Mouse (Mus musculus) heart, embryonic 15.5 days (tissue): Measurements from ENCODE around the gene Plekhg2. TPM values are rescaled to one million over a fixed set of nuclear protein-coding genes. Genes with fewer than 3 reads are reported as not detected.

ENCODE experiments used
- ATAC-seq: fragments of 200-750 bp; cut with Nextera tagmentation; replicated peaks from 2 replicates; pipeline ENCODE4 v1.8.0; 2017; ENCODE audit warnings: low read depth, moderate TSS enrichment; ENCODE audit not compliant: insufficient number of reproducible peaks, insufficient read depth, low FRiP score
- H3K27ac ChIP-seq: fragments of 300-500 bp; sonication (generic); 2 replicates; pipeline ENCODE4 v1.5.1; 2015; ENCODE audit warnings: mild to moderate bottlenecking, inconsistent platforms
- H3K27me3 ChIP-seq: fragments of 300-500 bp; sonication (generic); 2 replicates; pipeline ENCODE4 v1.6.1; 2015; ENCODE audit warnings: inconsistent platforms
- H3K36me3 ChIP-seq: fragments of 300-500 bp; sonication (generic); 2 replicates; pipeline ENCODE4 v1.6.1; 2015; ENCODE audit warnings: mild to moderate bottlenecking, inconsistent platforms
- H3K4me1 ChIP-seq: fragments of 300-500 bp; sonication (generic); replicated peaks from 2 replicates; pipeline ENCODE4 v1.6.1; 2015; ENCODE audit warnings: inconsistent platforms
- H3K4me2 ChIP-seq: fragments of 300-500 bp; sonication (generic); 2 replicates; pipeline ENCODE4 v1.6.1; 2015; ENCODE audit warnings: inconsistent platforms, mild to moderate bottlenecking, moderate library complexity
- H3K4me3 ChIP-seq: fragments of 300-500 bp; sonication (generic); 2 replicates; pipeline ENCODE4 v1.5.1; 2015; ENCODE audit warnings: mild to moderate bottlenecking, inconsistent platforms
- H3K9ac ChIP-seq: fragments of 300-500 bp; sonication (generic); 2 replicates; pipeline ENCODE4 v1.6.1; 2015; ENCODE audit warnings: mild to moderate bottlenecking, inconsistent platforms
- H3K9me3 ChIP-seq: fragments of 300-500 bp; sonication (generic); replicated peaks from 2 replicates; pipeline ENCODE4 v1.6.1; 2016; ENCODE audit warnings: inconsistent platforms
- WGBS: fragments of 180-500 bp; shearing (Covaris S2); methylation state at CpG from one replicate; pipeline ENCODE4 v1.1.7; 2015; ENCODE audit warnings: mixed read lengths; 5-methylcytosine and 5-hydroxymethylcytosine counted together
- polyA plus RNA-seq: library from polyadenylated mRNA; unstranded; fragments of >200 nt; fragmentation: Nextera tagmentation; extraction: Ambion mirVana; gene quantifications from 2 replicates; pipeline ENCODE4 v1.2.1, GENCODE M21; 2015

The Plekhg2 gene
- polyA plus RNA-seq, 1 experiment from 2014 or later, result 34.3 TPM

DNA sequence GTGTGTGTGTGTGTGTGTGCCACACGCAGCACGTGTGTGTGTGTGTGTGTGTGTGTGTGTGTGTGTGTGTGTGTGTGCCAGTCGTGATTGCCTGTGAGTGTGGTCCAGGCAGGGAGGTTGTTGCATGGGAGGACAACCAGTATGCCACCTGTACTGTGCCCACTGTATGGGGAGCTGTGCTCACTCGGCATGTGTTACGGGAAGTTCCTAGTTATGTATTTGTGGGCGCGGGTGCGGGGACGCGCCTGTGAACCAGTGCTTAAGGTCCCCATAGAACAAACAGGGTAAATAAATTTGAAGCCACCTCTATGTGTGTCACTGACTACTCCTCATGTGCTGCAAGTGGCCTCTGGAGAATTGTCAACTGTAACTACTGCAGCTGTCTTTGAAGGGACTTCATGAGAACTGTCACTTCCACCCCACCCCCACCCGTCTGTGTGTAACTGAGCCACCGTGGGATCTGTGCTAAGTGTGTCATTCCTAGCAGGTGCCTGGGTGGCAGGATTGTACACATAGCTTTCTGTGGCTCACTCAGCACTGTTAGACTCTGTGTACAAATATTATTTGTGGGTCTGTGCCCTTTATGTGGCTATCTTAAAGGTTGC lies 10.1 kb upstream of the Plekhg2 start:
- ATAC-seq, result no peak
- Histone ChIP-seq H3K36me3 (peaks cover 2% of the 10 kb centered on the region; the same call in 1 of the 2 replicates), H3K9ac (peak overlapping the region; percentile 38), H3K27me3 (no peaks in the 10 kb centered on the region), H3K4me3 (peak overlapping the region; percentile 41), H3K4me1 (peaks cover 53% of the 10 kb centered on the region), H3K27ac (peak overlapping the region; percentile 98), H3K9me3 (no peaks in the 10 kb centered on the region), H3K4me2 (peak overlapping the region; percentile 68)
- WGBS, result 28% methylated on average over 10 of the region's 12 CpGs

DNA sequence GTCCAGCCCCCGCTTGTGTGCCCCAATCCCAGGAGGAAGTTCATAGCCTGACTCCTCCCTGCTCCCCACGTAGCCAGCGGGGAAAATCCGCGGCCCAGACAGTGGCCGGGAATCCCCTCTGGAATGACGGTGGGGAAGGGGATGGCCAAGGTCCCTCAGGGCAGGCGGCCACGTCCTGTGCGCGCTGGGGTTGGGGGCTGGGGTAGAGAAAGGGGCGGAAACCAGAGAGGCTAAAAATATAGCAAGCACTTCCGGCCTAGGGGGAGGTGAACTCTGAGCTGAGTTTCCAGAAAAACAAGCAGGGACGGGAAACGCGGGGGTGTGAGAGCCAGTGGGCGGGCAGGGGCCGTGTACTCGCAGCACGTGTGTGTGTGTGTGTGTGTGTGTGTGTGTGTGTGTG lies 9.5 kb upstream of the Plekhg2 start:
- Histone ChIP-seq H3K36me3 (no peaks in the 10 kb centered on the region), H3K27me3 (no peaks in the 10 kb centered on the region), H3K27ac (peak overlapping the region; percentile 98), H3K4me1 (peaks cover 58% of the 10 kb centered on the region), H3K4me2 (peak overlapping the region; percentile 68), H3K9me3 (no peaks in the 10 kb centered on the region), H3K9ac (peak overlapping the region; percentile 62), H3K4me3 (peak overlapping the region; percentile 41)
- 0% methylated on average over 20 of the region's 20 CpGs for WGBS
- ATAC-seq, result peak; percentile 79

DNA sequence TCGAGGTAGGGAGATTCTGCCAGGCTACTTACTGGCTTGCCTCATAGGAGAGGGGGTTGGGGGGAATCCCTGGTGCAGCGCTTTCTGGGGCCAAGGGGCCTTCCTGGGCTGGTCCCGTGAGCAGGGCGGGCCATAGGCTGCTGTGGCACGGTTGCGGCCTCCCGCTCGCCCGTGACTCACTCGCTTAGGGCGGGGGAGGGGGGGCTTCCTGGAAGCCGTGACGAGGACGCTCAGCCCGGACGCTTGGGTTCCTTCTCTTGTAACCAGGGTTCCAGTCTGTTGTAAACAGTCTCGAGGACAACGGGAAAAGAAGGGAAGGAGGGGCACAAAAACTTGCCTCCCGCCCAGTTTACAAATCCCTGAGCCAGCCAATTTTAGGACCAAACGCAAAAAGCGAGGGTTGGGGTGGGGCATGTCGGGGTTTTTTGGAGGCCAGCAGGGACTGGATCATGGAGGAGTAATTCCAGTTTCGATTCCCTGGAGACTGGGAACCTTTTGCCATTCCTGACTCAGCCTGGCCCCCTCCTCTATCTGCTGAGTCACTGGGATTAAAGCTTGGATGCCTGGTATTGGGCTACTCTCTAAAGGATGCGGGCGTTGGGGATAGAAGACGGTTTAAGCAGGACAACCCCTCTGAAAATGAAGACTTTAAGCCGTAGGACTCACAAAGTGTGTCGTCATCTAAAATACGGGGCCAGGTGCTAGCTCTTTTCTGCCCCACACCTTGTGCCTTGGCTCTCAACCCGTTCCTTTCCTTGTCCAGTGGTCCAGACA lies 8.8 kb upstream of the Plekhg2 start:
- H3K4me1 ChIP-seq, result peaks cover 61% of the 10 kb centered on the region
- H3K27ac ChIP-seq, result peak overlapping the region; percentile 98

DNA sequence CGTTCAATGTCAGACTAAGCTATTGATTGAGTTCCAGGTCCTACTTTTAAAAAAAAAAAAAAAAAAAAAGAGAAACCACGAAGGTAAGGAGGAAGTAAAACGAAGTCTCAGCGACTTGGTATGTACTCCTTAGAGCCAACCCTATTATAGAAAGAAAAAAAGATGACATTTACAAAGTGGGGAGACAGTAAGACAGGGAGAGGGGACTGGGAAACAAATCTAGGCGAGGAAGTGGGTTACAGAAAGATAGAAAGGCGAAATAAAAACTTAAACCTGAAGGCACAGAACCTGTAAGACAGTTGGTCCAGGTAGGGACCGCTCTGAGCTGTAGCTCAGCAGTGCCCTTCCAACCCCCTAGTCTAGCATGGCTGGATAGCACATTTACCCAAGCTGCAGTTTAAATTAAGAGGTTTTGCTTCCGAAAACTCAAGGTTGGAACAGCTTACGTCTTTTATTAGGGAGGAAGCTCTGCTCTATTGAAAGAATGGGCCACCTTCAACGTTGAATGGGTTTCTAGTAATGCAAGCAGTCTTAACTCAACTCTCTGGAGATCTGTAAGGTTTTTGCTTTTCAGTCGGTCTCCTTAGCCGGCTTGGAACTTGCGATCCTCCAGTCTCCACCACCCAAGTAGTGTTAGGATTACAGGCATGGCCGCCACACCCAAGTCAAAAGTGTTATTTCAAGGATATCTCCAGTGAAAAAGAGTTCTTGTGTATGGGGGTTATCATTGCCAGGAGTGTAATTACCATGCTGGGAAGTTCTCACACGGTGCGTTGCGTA lies 8.0 kb upstream of the Plekhg2 start, which contains the start of gene Zfp36:
TSS of gene Zfp36 (minus strand) at position 17 of the 780 bp plus-strand sequence.
- Histone ChIP-seq H3K4me1 (peaks cover 65% of the 10 kb centered on the region), H3K9me3 (no peaks in the 10 kb centered on the region), H3K4me2 (peak within 1 kb of the TSS; percentile 84), H3K27me3 (no peaks in the 10 kb centered on the region), H3K9ac (peak within 1 kb of the TSS; percentile 86), H3K36me3 (no peaks in the 10 kb centered on the region), H3K4me3 (peak within 1 kb of the TSS; percentile 79), H3K27ac (peak within 1 kb of the TSS; percentile 98)
- no peak for ATAC-seq
- WGBS, result 42% methylated on average over 17 of the region's 17 CpGs

More for the DNA sequence above, 8.8 kb upstream of the Plekhg2 start:
- Histone ChIP-seq H3K9me3 (no peaks in the 10 kb centered on the region), H3K36me3 (no peaks in the 10 kb centered on the region), H3K27me3 (no peaks in the 10 kb centered on the region), H3K4me3 (peak overlapping the region; percentile 41), H3K4me2 (peak overlapping the region; percentile 68), H3K9ac (peak overlapping the region; percentile 62)
- 5% methylated on average over 30 of the region's 30 CpGs for WGBS
- ATAC-seq, result peak; percentile 29

DNA sequence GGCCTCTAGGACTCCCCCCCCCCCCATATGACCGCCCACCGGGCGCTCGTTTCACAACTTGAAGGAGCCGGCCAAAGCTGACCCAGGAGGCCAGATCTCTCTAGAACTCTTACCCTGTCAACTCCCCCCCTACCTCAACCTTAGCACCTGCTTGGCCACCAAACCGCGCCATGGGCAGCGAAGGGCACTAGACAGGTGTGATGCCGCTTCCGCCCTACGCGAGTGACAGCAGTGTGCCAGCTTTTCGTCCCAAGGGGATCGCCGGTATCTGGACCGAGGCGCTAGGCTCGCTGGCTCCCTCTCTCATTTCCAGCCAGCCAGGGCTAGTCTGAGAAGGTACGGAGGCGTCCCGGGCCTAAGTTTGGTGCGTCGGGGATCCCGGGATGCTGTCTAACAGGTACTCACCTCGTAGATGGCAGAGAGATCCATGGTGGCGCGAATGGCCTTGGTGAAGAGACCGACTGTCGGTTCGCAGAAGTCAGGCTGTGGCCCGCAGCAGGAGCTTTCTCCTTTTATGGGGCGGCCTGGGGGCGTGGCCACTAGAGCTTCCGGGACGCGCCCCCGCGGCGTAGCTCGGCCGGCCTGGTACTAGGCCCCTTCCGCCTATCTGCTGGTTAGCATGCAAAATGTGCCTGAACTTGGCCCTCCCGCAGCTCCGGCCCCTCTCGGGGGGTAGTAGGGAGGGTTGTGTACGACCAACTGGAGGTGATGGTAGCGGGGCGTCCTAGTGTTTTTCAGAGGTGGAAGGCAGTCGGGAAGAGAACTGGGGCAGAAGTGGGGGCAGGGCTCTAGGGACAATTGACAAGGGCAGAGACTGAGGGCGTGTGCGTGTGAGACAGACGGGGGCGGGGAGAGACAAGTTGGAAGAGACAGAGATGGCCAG lies 6.6 kb upstream of the Plekhg2 start:
- Histone ChIP-seq H3K4me1 (peaks cover 71% of the 10 kb centered on the region), H3K36me3 (no peaks in the 10 kb centered on the region), H3K27me3 (no peaks in the 10 kb centered on the region), H3K9me3 (no peaks in the 10 kb centered on the region), H3K9ac (peak overlapping the region; percentile 86), H3K4me2 (peak overlapping the region; percentile 84), H3K27ac (peak overlapping the region; percentile 98), H3K4me3 (peak overlapping the region; percentile 79)
- peak; percentile 52 for ATAC-seq
- WGBS, result under 1% methylated on average over 53 of the region's 53 CpGs

DNA sequence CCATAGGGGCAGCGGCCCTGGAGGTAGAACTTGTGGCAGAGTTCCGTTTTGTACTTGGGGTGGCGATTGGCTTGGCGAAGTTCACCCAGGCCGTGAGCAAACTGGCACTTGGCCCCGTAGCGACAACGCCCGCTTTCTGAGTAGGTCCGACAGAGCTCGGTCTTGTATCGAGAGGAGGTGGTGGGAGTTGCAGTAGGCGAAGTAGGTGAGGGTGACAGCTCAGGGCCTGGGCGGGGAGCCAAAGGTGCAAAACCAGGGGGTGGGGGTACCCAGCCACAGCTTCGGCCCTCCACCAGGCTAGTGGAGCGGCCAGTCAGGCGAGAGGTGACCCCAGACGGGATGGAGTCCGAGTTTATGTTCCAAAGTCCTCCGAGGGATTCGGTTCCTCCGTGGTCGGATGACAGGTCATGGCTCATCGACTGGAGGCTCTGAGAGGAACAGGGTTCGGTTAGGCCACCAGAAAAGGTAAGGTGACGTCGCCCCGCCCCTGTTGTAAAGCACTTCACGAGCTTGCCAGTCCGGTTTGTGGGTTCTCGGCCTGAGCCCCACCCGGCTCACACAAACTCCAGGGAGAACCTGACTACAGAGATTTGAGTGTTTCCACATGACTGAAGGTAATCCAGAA lies 5.8 kb upstream of the Plekhg2 start:
- H3K9me3 ChIP-seq, result no peaks in the 10 kb centered on the region
- H3K9ac ChIP-seq, result peak overlapping the region; percentile 86
- no peaks in the 10 kb centered on the region for H3K27me3 ChIP-seq
- peak overlapping the region; percentile 84 for H3K4me2 ChIP-seq
- ATAC-seq, result no peak
- WGBS, result 21% methylated on average over 32 of the region's 32 CpGs
- peak overlapping the region; percentile 98 for H3K27ac ChIP-seq
- peak overlapping the region; percentile 79 for H3K4me3 ChIP-seq
- peaks cover 67% of the 10 kb centered on the region for H3K4me1 ChIP-seq
- H3K36me3 ChIP-seq, result no peaks in the 10 kb centered on the region

DNA sequence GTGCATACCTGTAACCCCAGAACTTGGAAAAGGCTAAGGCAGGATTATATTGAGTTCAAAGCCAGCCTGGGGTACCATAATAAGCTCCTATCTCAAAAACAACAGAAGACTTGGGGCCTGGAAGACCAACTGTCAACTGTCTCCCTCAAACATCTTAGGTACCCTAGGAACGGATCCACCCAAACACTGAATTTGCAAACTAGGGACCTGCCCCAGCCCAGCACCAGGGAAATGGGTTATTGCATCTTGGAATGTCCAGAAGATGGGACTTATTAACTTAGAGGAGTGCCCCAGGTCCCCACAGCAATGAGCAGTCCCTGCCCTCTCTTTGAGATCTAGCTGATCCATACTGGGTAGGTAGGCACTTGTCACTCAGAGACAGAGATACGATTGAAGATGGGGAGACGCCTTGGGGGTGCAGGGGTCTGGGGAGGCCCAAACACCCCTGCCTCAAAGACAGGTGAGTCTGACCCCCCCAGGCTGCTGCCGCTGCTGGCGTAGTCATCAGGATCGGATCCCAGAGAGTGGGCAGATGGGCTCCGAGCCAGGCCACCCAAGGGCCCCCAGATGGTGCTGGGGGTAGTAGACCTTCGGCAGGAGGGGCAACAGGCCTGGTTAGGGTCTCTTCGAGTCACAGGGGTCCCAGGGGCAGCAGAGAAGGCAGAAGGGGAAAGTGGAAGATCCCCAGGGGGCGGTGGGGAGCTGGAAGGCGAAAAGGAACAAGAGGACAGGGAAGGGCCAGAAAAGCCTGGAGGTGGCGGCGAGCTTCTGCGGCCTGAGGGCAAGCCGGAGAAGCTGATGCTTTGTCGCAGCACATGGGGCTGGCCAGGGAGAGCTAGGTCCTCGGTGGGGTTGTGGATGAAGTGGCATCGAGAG lies 5.0 kb upstream of the Plekhg2 start:
- peaks cover 59% of the 10 kb centered on the region for H3K4me1 ChIP-seq
- H3K9ac ChIP-seq, result peak overlapping the region; percentile 86
- H3K36me3 ChIP-seq, result no peaks in the 10 kb centered on the region
- no peaks in the 10 kb centered on the region for H3K27me3 ChIP-seq
- 50% methylated on average over 18 of the region's 18 CpGs for WGBS
- H3K4me3 ChIP-seq, result peak overlapping the region; percentile 79
- H3K27ac ChIP-seq, result peak overlapping the region; percentile 98
- H3K9me3 ChIP-seq, result no peaks in the 10 kb centered on the region
- ATAC-seq, result no peak
- peak overlapping the region; percentile 84 for H3K4me2 ChIP-seq

DNA sequence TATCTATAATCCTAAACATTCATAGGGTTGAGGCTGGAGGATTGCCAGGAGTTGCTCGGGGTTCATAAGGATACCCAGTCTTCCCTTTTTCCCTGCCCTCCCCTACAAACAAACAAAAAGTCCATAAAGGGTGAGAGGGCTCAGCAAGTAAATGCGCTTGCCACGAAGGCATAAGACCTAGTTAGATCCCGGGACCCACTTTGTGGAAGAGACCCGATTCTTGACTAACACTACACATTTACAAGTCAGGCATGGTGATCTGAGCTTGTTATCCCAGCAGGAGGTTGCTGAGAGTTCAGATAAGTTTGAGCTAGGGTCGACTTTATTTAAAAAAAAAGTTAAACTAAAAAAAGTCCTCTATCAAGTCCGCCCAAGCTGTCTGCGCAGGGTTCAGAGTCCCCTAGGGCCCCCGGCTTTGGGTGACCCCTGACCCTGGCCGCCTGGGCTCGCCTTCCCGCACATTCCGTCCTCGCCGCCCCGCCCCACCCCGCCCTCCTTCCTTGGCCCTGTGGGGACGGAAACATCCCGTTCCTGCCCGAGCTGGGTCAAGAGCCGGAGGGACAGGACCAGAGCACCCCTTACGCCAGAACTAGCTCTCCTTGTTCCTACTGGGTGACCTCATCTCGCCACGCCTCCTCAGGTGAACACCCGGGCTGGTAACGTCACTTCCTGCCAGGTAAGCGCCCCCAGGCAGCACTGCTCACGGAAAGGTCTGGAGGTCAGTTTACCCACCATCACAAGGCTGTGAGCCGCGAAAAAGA lies 3.8 kb upstream of the Plekhg2 start:
- WGBS, result 4% methylated on average over 30 of the region's 30 CpGs
- Histone ChIP-seq H3K9me3 (no peaks in the 10 kb centered on the region), H3K36me3 (no peaks in the 10 kb centered on the region), H3K9ac (peak overlapping the region; percentile 65), H3K27me3 (no peaks in the 10 kb centered on the region), H3K4me2 (peak overlapping the region; percentile 84), H3K27ac (peak overlapping the region; percentile 98), H3K4me3 (peak overlapping the region; percentile 79), H3K4me1 (peaks cover 50% of the 10 kb centered on the region)
- no peak for ATAC-seq

DNA sequence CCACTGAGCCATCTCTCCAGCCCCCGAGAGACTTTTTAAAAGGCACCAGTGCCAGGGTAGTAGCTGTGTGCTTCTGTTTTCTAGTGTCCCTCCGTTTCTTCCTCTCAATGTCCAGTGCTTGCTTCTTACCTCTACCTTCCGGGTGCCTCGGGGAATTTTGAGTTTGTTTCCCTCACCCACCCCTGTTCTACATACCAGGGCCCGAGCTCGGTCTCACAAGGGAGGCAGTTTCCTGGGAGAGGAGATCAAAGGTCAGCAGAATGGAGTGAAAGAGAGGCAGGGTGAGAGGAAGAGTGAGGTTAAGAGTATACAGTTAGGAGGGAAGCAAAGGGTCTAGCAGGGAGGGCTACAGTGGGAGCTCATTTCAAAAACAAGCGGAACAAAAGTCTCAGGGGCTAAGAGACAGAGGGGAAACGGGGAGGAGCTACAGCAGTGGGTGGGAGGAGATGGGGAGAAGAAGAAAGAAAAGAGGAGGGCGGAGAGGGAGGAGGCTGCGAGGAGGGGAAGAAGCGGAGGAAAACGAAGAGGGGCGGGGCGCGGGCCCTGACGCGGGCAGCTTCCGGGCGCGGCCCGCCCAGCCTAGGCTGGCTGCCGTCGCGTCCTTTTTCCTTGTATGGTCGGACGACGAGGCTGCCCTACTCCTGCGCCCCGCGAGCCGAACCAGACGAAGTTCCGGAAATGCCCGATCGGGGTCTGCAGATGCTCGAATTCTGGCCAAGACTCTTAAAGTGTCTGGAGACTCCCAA lies 3.0 kb upstream of the Plekhg2 start:
- H3K27me3 ChIP-seq, result no peaks in the 10 kb centered on the region
- peak overlapping the region; percentile 84 for H3K4me2 ChIP-seq
- H3K36me3 ChIP-seq, result no peaks in the 10 kb centered on the region
- H3K9ac ChIP-seq, result peak overlapping the region; percentile 65
- ATAC-seq, result peak; percentile 40
- peak overlapping the region; percentile 79 for H3K4me3 ChIP-seq
- H3K4me1 ChIP-seq, result peaks cover 50% of the 10 kb centered on the region
- WGBS, result 1% methylated on average over 34 of the region's 36 CpGs
- H3K9me3 ChIP-seq, result no peaks in the 10 kb centered on the region
- H3K27ac ChIP-seq, result peak overlapping the region; percentile 98
